Mouse (Mus musculus) forebrain, embryonic 12.5 days (tissue): ENCODE results near the gene Hist2h2bb. TPM values are rescaled to one million over a fixed set of nuclear protein-coding genes. Genes with fewer than 3 reads are reported as not detected.
"Not testable (repeated sequence)": the region's sequence is repeated elsewhere in the genome, so short reads cannot be mapped to it uniquely, and the experiment has no call there.

Experiments
- ATAC-seq: fragments of 200-750 bp; cut with Nextera tagmentation; 2 replicates; pipeline ENCODE4 v1.8.0; 2017; ENCODE audit warnings: moderate TSS enrichment; ENCODE audit not compliant: low FRiP score
- H3K27ac ChIP-seq: fragments of 300-500 bp; sonication (generic); 2 replicates; pipeline ENCODE4 v1.5.1; 2016; ENCODE audit warnings: mild to moderate bottlenecking
- H3K27me3 ChIP-seq: fragments of 300-500 bp; sonication (generic); 2 replicates; pipeline ENCODE4 v1.6.1; 2016; ENCODE audit warnings: mild to moderate bottlenecking
- H3K36me3 ChIP-seq: fragments of 300-500 bp; sonication (generic); replicated peaks from 2 replicates; pipeline ENCODE4 v1.6.1; 2016; ENCODE audit warnings: mild to moderate bottlenecking
- H3K4me1 ChIP-seq: fragments of 300-500 bp; sonication (generic); 2 replicates; pipeline ENCODE4 v1.6.1; 2016
- H3K4me2 ChIP-seq: fragments of 300-500 bp; sonication (generic); 2 replicates; pipeline ENCODE4 v1.6.1; 2016; ENCODE audit warnings: mild to moderate bottlenecking, moderate library complexity
- H3K4me3 ChIP-seq: fragments of 300-500 bp; sonication (generic); replicated peaks from 2 replicates; pipeline ENCODE4 v1.5.1; 2016; ENCODE audit warnings: mild to moderate bottlenecking
- H3K9ac ChIP-seq: fragments of 300-500 bp; sonication (generic); 2 replicates; pipeline ENCODE4 v1.6.1; 2016; ENCODE audit warnings: mild to moderate bottlenecking
- H3K9me3 ChIP-seq: fragments of 300-500 bp; sonication (generic); 2 replicates; pipeline ENCODE4 v1.6.1; 2016
- WGBS: fragments of 180-500 bp; shearing (Covaris S2); methylation state at CpG from one replicate; pipeline ENCODE4 v1.1.7; 2016; 5-methylcytosine and 5-hydroxymethylcytosine counted together
- polyA plus RNA-seq: library from polyadenylated mRNA; unstranded; fragments of >200 nt; fragmentation: Nextera tagmentation; extraction: Ambion mirVana; gene quantifications from 2 replicates; pipeline ENCODE4 v1.2.1, GENCODE M21; 2016

Hist2h2bb gene
- polyA plus RNA-seq, 1 experiment from 2014 or later: 28.6 TPM

DNA sequence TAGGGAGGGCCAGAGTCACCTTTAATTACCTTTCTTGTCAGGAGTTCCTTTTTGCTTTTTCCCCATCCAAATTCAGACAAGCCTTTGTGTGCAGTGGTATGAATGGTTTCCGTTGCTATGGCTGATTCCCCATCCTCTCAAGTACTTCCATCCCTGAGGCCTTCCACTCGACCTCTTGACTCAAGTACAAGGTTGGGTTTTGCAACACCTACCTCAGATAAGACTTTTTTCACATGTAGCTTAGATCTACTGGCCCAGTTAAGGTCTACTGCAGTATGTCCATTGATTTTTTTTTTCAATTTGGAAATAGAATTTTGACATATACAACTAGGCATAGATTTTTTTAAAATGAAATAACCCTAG lies 37.8 kb upstream of the Hist2h2bb start:
- 65% methylated on average over 2 of the region's 2 CpGs for WGBS
- H3K4me1 ChIP-seq: peaks cover 2% of the 10 kb centered on the region
- no peaks in the 10 kb centered on the region for H3K27me3 ChIP-seq
- no peak overlapping the region for H3K9ac ChIP-seq
- H3K4me2 ChIP-seq: no peak overlapping the region
- no peaks in the 10 kb centered on the region for H3K36me3 ChIP-seq
- H3K4me3 ChIP-seq: no peak overlapping the region
- H3K9me3 ChIP-seq: no peaks in the 10 kb centered on the region
- no peak overlapping the region for H3K27ac ChIP-seq
- no peak for ATAC-seq

DNA sequence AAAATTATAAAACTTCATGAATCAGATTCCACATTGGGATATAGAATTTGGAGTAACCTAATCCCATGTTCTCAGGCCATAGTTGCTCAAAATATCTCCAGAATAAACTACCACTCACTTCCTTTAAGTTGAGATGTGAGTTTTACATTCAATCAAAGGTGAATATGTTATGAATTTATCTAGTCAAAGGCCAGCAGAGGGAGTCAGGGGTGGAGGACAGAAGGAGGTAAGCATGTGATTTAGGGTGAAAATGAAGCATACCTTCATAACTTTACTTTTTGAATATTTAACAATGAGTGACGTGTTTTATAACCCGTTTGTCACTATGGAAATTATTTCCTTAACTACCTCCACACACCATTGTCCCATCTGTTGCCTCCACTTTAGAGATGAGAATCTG lies 34.6 kb upstream of the Hist2h2bb start:
- no peak for ATAC-seq
- 98% methylated on average over 2 of the region's 2 CpGs for WGBS
- Histone ChIP-seq H3K4me1 (peaks cover 18% of the 10 kb centered on the region), H3K36me3 (no peaks in the 10 kb centered on the region), H3K27ac (no peak overlapping the region), H3K4me2 (no peak overlapping the region), H3K9me3 (no peaks in the 10 kb centered on the region), H3K4me3 (no peak overlapping the region), H3K27me3 (no peaks in the 10 kb centered on the region), H3K9ac (no peak overlapping the region)

DNA sequence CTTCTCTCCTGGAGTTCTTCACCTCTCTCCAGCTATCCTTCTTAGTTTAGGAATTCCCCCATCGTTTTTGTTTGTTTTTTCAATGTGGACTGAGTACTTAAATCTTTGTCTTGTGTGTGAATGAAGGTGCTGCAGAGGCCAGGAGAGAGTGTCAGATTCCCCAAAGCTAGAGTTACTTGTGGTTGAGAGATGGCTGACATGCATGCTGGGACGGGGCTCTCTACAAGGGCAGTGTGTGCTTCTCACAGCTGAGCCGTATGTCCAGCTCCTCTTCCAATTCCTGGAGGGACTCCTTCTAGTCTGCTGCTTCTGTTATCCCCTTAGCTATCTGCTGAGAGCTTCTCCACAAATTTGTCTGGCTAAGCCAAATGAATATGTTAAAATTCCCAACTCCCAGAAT lies 33.7 kb upstream of the Hist2h2bb start:
- no peak overlapping the region for H3K4me2 ChIP-seq
- no peaks in the 10 kb centered on the region for H3K36me3 ChIP-seq
- H3K27me3 ChIP-seq: no peaks in the 10 kb centered on the region
- H3K9ac ChIP-seq: no peak overlapping the region
- peak overlapping the region; percentile 15; the same call in 1 of the 2 replicates for H3K27ac ChIP-seq
- ATAC-seq: no peak
- no peak overlapping the region for H3K4me3 ChIP-seq
- WGBS: 79% methylated on average over 3 of the region's 3 CpGs
- no peaks in the 10 kb centered on the region for H3K9me3 ChIP-seq
- peaks cover 21% of the 10 kb centered on the region for H3K4me1 ChIP-seq

DNA sequence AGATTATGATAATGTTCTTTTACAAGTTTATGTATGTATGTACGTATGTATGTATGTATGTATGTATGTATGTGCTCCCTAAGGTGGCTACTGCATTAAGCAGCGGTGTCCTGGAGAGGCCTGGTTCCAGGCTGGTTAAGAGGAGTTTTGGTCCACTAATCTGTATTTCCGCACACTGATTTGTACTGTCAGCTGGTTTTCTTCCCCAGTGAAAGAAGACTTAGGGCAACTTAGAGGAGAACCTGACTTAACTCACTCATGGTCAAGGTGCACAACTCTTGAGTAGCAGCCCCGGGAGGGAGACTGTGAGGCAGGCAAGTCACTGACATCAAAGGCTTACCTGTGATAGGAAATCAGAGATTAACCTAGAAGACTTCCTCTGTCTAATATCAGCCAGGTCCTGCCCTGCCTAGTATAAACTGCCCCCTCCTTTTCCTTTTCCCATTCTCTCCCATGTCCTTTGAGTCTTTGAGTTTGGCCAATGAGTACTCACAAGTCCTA lies 32.7 kb upstream of the Hist2h2bb start:
- Histone ChIP-seq H3K27me3 (no peaks in the 10 kb centered on the region), H3K9me3 (no peaks in the 10 kb centered on the region), H3K36me3 (no peaks in the 10 kb centered on the region), H3K4me3 (peak overlapping the region; percentile 50), H3K4me2 (peak overlapping the region; percentile 61), H3K27ac (peak overlapping the region; percentile 89), H3K4me1 (peaks cover 21% of the 10 kb centered on the region), H3K9ac (peak overlapping the region; percentile 79; the same call in 1 of the 2 replicates)
- no peak for ATAC-seq
- WGBS: 83% methylated on average over 4 of the region's 4 CpGs

DNA sequence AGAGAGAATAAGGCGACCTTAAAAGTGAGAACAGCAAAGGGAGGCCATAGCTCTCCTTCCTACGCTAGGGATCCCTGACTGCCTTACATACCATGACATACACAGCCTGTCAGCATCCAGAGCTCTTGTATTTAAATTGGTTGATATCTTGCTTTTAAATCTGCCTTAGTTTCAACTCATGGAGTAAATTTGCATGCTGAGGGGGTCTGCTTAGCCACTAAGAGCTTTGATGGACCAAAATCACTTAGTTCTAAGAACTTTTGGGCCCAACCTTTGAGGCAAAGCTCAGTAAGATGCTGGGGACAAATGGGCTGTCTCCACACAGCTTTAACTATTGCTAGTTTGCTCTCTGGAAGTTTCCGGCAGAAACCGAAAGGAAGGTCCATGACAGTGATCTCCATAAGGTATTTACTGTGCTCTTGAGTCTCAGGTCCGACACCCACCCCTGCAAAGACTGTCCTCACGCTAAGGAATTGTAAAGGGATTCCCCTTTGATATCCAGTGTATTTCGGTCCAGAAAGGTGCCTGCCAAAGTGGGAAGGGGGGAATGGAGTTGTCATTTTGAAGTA lies 32.1 kb upstream of the Hist2h2bb start:
- Histone ChIP-seq H3K4me3 (peak overlapping the region; percentile 50), H3K4me2 (peak overlapping the region; percentile 61), H3K9me3 (no peaks in the 10 kb centered on the region), H3K27me3 (no peaks in the 10 kb centered on the region), H3K27ac (peak overlapping the region; percentile 89), H3K4me1 (peaks cover 21% of the 10 kb centered on the region), H3K9ac (peak overlapping the region; percentile 79), H3K36me3 (no peaks in the 10 kb centered on the region)
- no peak for ATAC-seq
- WGBS: 29% methylated on average over 7 of the region's 7 CpGs

DNA sequence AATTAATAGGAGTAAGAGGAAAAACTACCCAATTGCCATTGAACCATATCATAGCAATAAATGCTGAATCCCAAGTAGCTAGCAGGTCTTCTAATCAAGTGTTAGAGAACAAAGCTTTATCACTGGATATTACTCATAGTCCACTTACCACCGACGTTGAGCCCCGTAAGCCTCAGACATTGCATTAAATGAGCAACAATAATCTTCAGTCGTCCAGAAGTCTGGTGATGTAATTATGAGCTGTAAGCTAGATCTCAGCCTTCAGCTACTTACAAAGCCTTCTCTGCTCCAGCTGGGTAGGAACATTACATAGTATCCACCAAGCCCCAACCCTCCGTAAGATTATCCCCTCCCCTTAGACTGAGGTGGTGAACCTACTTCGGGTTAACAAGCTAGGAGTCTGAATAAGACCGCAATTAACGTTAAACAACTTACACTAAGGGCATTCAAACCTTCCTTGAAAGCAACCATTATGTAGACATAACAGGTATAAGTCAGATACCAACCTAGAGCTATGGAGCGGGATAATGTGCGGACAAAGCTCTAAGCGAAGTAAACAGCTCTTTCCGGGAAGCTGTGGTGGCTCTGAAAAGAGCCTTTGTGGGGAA lies 31.5 kb upstream of the Hist2h2bb start:
- ATAC-seq: no peak
- Histone ChIP-seq H3K4me3 (peak overlapping the region; percentile 50), H3K27me3 (no peaks in the 10 kb centered on the region), H3K27ac (peak overlapping the region; percentile 89), H3K9ac (peak overlapping the region; percentile 79), H3K9me3 (no peaks in the 10 kb centered on the region), H3K36me3 (no peaks in the 10 kb centered on the region), H3K4me1 (peaks cover 21% of the 10 kb centered on the region), H3K4me2 (peak overlapping the region; percentile 61)
- under 1% methylated on average over 12 of the region's 12 CpGs for WGBS

DNA sequence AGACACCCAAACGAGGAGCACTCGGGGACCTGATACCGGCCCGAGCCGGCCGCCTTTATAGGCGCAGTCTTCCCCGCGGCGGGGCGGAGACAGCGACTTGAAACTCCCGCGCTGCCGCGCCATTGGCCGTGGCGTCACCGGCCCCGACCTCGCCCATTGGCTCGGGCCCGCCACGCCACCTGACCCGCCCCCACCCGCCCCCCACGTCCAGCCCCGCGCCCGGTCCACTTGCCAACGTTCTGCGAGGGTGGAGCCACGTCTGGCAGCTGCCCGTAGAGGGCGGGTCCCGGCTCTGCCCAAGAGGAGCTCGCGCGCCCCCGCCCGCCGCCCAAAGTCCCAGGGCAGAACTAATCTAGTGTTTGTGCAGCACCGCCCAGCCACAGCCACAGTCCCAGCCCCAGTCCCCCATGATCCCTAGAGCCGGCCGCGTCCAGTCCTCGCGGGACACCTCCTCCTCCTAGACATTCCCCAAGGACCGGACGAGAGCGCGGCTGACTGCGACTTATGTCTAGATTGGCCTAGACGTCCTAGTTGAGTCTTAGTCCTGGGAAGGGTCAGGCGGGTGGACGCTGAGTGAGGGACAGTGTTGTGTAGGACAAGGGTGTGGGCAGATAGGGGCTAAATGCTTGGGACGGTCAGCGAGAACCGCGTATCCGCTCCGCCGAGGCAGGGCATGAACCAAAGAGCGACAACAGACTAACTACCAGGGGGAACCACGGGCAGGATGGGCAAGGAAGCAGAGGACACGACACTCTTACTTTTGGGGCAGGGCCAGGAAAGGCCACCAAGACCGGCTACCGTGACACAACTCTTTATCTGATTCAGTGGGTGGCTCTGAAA lies 30.4 kb upstream of the Hist2h2bb start, which contains the start of gene Hist2h3c2:
Hist2h3c2 (minus strand) TSS at position 174 of the 840 bp plus-strand sequence.
- H3K27me3 ChIP-seq, H3K9me3 ChIP-seq, H3K36me3 ChIP-seq: not testable (repeated sequence)
- Histone ChIP-seq H3K27ac (peak within 1 kb of the TSS; percentile 89), H3K4me3 (peak within 1 kb of the TSS; percentile 50), H3K4me1 (peaks cover 26% of the 10 kb centered on the region), H3K4me2 (peak within 1 kb of the TSS; percentile 61), H3K9ac (peak within 1 kb of the TSS; percentile 79)
- ATAC-seq: peak; percentile 90
- 0% methylated on average over 21 of the region's 68 CpGs for WGBS

DNA sequence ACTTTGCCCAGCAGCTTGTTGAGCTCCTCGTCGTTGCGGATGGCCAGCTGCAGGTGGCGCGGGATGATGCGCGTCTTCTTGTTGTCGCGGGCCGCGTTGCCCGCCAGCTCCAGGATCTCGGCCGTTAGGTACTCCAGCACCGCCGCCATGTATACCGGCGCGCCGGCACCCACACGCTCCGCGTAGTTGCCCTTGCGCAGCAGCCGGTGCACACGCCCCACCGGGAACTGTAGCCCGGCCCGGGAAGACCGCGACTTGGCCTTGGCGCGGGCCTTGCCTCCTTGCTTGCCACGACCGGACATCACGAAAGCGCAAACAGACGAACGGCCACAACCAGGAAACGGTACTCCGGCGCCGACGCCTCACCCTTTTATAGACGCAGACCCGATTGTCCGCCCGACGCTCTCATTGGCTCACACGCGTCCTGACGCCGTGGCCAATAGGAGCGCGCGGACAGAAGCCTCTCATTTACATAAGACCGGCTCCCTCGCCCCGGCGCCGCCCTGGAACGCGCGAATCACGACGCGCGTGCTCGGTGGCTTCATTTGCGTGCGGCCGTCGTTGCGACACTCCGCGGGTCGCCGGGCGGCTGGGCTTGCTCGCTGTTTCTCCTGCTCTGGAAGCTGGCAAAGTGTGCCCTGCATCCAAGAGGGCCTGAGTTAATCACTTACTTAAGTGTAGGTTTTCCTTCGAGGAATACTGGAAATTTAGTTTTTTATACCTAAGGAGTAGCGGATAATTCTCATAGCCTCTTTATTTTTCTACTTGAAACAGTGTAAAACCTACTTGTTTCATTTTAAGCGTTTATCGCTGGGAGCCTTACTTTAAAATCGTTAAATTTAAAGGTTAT lies 29.4 kb upstream of the Hist2h2bb start, which contains the start of gene Hist2h2aa2:
Hist2h2aa2 (minus strand) TSS at position 328 of the 850 bp plus-strand sequence.
- Histone ChIP-seq H3K4me3 (peak within 1 kb of the TSS; percentile 36), H3K4me2 (peak within 1 kb of the TSS; percentile 46), H3K9ac (peak within 1 kb of the TSS; percentile 44), H3K4me1 (peaks cover 32% of the 10 kb centered on the region), H3K27ac (peak within 1 kb of the TSS; percentile 89)
- ATAC-seq: peak; percentile 88
- H3K36me3 ChIP-seq, H3K9me3 ChIP-seq, H3K27me3 ChIP-seq: not testable (repeated sequence)
- WGBS: 5% methylated on average over 34 of the region's 85 CpGs

DNA sequence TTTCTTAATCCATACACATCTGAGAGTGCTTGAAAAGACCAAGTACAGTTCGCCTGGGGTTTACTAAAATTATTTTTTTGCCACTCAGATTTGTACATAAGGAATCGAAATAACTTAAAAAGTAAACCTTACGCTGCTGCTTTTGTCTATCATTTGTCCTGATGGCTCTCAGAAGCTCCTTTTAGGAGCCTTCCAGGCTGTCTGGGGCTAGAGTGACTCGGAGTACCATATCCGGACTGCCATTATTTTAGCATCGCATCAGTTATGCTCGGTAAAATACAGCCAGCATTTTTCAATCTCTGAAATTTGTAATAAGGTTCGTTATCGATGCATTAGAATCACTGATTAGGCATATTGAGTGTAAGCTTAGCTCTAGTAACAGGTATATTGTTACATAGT lies 28.8 kb upstream of the Hist2h2bb start:
- ATAC-seq: no peak
- Histone ChIP-seq H3K4me2 (peak overlapping the region; percentile 42), H3K9ac (peak overlapping the region; percentile 44), H3K27ac (peak overlapping the region; percentile 89), H3K4me3 (no peak overlapping the region; the same call in 1 of the 2 replicates), H3K4me1 (peaks cover 32% of the 10 kb centered on the region), H3K27me3 (no peaks in the 10 kb centered on the region), H3K36me3 (no peaks in the 10 kb centered on the region), H3K9me3 (no peaks in the 10 kb centered on the region)
- WGBS: 73% methylated on average over 9 of the region's 9 CpGs

DNA sequence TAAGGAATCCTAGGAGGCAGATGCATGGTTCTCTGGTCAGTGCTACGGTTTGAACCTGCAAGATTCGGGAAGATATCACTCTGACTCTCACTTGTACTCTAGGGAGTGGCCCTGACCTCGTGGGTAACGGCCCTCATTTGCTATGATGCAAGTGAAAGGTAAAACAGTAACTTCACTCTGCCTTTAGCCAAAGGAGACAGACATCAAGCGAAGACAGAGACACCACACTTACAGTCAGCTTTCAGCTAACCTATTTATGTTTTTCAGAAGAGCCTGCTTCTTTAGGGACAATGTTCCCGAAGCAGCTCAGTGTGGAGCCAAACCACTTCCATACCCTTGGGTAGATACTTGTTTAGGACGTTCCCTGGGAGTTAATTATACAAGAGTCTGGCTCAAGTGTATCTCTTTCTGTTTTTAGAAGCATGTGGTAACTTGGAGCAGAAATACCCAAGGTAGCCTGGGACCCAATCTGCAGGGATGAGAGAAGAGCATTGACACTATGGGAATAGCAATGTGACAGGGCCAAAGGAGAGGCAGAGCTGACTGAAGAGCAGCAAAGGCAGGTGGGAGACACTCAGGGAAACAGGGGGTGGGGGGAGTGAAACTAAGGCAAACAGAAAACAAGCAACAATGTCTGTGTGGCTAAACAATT lies 25.5 kb upstream of the Hist2h2bb start:
- H3K4me3 ChIP-seq: peak overlapping the region; percentile 48; the same call in 1 of the 2 replicates
- H3K9ac ChIP-seq: peak overlapping the region; percentile 78
- no peaks in the 10 kb centered on the region for H3K9me3 ChIP-seq
- H3K4me1 ChIP-seq: peaks cover 31% of the 10 kb centered on the region
- 86% methylated on average over 7 of the region's 7 CpGs for WGBS
- no peaks in the 10 kb centered on the region for H3K27me3 ChIP-seq
- H3K4me2 ChIP-seq: peak overlapping the region; percentile 56
- peak overlapping the region; percentile 98 for H3K27ac ChIP-seq
- ATAC-seq: no peak
- no peaks in the 10 kb centered on the region for H3K36me3 ChIP-seq
